Mouse (Mus musculus): ENCODE results near the gene Cela3a. TPM values are rescaled to one million over a fixed set of nuclear protein-coding genes. Genes with fewer than 3 reads are reported as not detected.
A peak's percentile ranks its signal among the peaks of the same experiment; 100 is the strongest.
"Not testable (repeated sequence)": the region's sequence is repeated elsewhere in the genome, so short reads cannot be mapped to it uniquely, and the experiment has no call there.

The Cela3a gene
- polyA plus RNA-seq, 1 experiment from 2014 or later, result not detected

- 92% methylated on average over 4 of the region's 4 CpGs for WGBS
- no peaks in the 10 kb centered on the region for H3K9me3 ChIP-seq (replicated peaks)
- DNase-seq (ENCODE audit: low spot score), result no peak
Measured at GRCm38 (mm10) chr4:137445881-137446280, 36.3 kb upstream of the Cela3a start.

DNA sequence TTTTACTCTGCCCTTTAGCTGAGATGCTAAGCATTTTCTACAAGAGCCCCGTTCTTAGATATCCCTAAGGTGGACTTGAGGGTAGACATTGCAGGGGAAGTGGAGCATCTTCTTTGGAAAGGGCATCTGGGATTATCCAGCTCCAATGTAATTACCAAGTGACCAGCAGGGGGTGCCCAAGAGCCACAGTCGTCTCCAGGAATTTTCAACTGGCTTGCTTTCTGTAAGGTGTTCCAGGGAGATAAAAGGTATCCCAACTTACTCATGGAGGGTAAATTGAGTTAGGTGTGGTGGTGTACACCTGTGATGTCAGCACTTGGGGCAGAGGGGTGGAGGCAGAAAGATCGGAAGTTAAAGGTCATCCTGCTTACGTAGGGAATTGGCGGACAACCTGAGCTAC is 34.0 kb upstream of the Cela3a start:
- peak; percentile 72 for DNase-seq (ENCODE audit: low spot score)
- Histone ChIP-seq H3K4me1 (no peaks in the 10 kb centered on the region), H3K27ac (replicated peaks) (no peak overlapping the region), H3K9me3 (replicated peaks) (no peaks in the 10 kb centered on the region), H3K27me3 (ENCODE audit: low read depth, poor library complexity, severe bottlenecking) (no peaks in the 10 kb centered on the region), H3K4me3 (no peak overlapping the region), H3K36me3 (no peaks in the 10 kb centered on the region)
- 36% methylated on average over 5 of the region's 5 CpGs for WGBS

More at GRCm38 (mm10) chr4:137445881-137446280, 36.3 kb upstream of the Cela3a start:
- Histone ChIP-seq H3K27ac (replicated peaks) (no peak overlapping the region), H3K27me3 (ENCODE audit: low read depth, poor library complexity, severe bottlenecking) (no peaks in the 10 kb centered on the region), H3K36me3 (no peaks in the 10 kb centered on the region), H3K4me3 (no peak overlapping the region), H3K4me1 (no peaks in the 10 kb centered on the region)

DNA sequence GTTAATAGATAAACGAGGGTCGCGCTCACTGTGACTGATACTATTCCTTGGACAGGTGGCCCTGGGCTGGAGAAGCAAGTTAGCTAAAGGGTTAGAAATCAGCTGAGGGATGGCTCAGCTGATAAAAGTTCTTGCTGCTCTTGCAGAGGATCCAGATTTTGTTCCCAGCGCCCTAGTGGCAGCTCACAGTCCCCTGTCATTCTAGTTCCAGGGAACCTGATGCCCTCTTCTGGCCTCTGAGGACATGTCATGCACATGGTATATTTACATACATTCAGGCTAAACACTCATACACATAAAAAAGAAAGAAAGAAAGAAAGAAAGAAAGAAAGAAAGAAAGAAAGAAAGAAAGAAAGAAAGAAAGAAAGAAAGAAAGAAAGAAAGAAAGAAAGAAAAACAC is 31.7 kb upstream of the Cela3a start:
- Histone ChIP-seq H3K4me1 (no peaks in the 10 kb centered on the region), H3K36me3 (no peaks in the 10 kb centered on the region), H3K27me3 (ENCODE audit: low read depth, poor library complexity, severe bottlenecking) (no peaks in the 10 kb centered on the region), H3K4me3 (no peak overlapping the region), H3K27ac (replicated peaks) (no peak overlapping the region), H3K9me3 (replicated peaks) (no peaks in the 10 kb centered on the region)
- no peak for DNase-seq (ENCODE audit: low spot score)
- 85% methylated on average over 4 of the region's 4 CpGs for WGBS

DNA sequence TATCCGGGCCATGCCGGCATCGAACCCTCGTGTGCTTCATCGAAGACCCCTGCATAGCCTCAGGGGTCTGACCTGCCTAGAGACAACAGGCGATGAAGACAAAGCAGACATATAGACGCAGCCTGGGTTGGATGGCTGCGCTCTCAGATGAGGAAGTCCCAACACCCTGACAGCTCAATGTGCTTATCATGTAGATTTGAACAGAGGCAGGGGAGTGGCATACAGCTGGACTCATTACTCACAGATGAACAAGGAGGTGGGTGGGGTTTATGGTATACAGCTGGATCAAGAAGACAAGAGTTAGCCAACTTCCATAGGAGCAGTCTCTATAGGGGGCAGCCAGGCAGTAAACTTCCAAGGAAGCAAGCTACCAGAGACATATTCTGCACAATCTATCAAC is 29.3 kb upstream of the Cela3a start:
- no peak overlapping the region for H3K4me3 ChIP-seq
- 95% methylated on average over 8 of the region's 8 CpGs for WGBS
- H3K4me1 ChIP-seq, result no peaks in the 10 kb centered on the region
- no peak for DNase-seq (ENCODE audit: low spot score)
- H3K9me3 ChIP-seq (replicated peaks), result no peaks in the 10 kb centered on the region
- no peaks in the 10 kb centered on the region for H3K36me3 ChIP-seq
- no peak overlapping the region for H3K27ac ChIP-seq (replicated peaks)
- no peaks in the 10 kb centered on the region for H3K27me3 ChIP-seq (ENCODE audit: low read depth, poor library complexity, severe bottlenecking)

DNA sequence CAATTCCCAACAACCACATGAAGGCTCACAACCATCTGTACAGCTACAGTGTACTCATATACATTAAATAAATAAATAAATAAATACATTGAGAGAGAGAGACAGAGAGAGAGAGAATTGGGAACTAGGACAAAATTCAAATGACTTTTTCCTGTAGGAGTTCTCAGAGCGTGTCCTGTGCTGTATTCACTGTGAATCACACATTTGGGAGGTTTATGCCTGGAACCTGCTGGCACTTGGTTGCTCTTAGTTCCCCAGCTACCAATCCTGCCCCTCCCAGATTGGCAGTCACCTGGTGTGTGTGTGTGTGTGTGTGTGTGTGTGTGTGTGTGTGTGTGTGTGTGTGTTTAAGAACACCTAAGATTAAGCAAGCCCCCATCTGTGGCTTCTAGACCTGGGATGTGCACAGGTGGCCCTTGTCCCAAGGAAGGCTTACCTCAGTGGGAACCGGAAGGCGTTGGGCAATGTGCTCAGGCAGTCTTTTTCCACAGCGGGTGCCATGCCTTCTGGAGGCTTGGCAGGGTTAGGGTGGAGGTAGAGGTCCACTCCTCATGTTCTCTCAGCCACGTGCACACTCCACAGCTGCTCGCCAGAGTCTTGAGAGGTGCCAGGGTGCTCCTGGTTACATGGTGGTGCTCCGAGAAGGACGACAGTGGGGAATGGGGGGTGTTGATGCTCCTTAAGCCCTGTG is 27.5 kb upstream of the Cela3a start:
- Histone ChIP-seq H3K4me3 (no peak overlapping the region), H3K27me3 (ENCODE audit: low read depth, poor library complexity, severe bottlenecking) (no peaks in the 10 kb centered on the region), H3K9me3 (replicated peaks) (no peaks in the 10 kb centered on the region), H3K36me3 (no peaks in the 10 kb centered on the region), H3K4me1 (no peaks in the 10 kb centered on the region), H3K27ac (replicated peaks) (no peak overlapping the region)
- 86% methylated on average over 8 of the region's 8 CpGs for WGBS
- DNase-seq (ENCODE audit: low spot score), result no peak

GRCm38 (mm10) chr4:137432700-137433550 is 23.3 kb upstream of the Cela3a start:
- not testable (repeated sequence) for DNase-seq (ENCODE audit: low spot score); H3K4me3 ChIP-seq; H3K9me3 ChIP-seq (replicated peaks); H3K27me3 ChIP-seq (ENCODE audit: low read depth, poor library complexity, severe bottlenecking); H3K4me1 ChIP-seq; H3K27ac ChIP-seq (replicated peaks); H3K36me3 ChIP-seq
- 87% methylated on average over 10 of the region's 10 CpGs for WGBS

- Histone ChIP-seq H3K4me1 (no peaks in the 10 kb centered on the region), H3K36me3 (no peaks in the 10 kb centered on the region), H3K27ac (replicated peaks) (no peak within 1 kb of the TSS), H3K4me3 (no peak within 1 kb of the TSS), H3K27me3 (ENCODE audit: low read depth, poor library complexity, severe bottlenecking) (no peaks in the 10 kb centered on the region), H3K9me3 (replicated peaks) (no peaks in the 10 kb centered on the region)
- no peak for DNase-seq (ENCODE audit: low spot score)
- WGBS, result 89% methylated on average over 4 of the region's 4 CpGs
Measured at GRCm38 (mm10) chr4:137430502-137430901, 20.9 kb upstream of the Cela3a start, which contains the start of gene Cela3b. TSS of gene Cela3b (minus strand) at chr4:137430540.

GRCm38 (mm10) chr4:137417712-137418564 is 8.3 kb upstream of the Cela3a start:
- DNase-seq (ENCODE audit: low spot score), result no peak
- Histone ChIP-seq H3K36me3 (no peaks in the 10 kb centered on the region), H3K4me1 (no peaks in the 10 kb centered on the region), H3K4me3 (no peak overlapping the region), H3K27me3 (ENCODE audit: low read depth, poor library complexity, severe bottlenecking) (no peaks in the 10 kb centered on the region), H3K27ac (replicated peaks) (no peak overlapping the region), H3K9me3 (replicated peaks) (no peaks in the 10 kb centered on the region)
- WGBS, result 83% methylated on average over 11 of the region's 11 CpGs

- Histone ChIP-seq H3K27ac (replicated peaks) (no peak overlapping the region), H3K4me3 (no peak overlapping the region), H3K27me3 (ENCODE audit: low read depth, poor library complexity, severe bottlenecking) (no peaks in the 10 kb centered on the region), H3K36me3 (no peaks in the 10 kb centered on the region), H3K4me1 (no peaks in the 10 kb centered on the region), H3K9me3 (replicated peaks) (no peaks in the 10 kb centered on the region)
- DNase-seq (ENCODE audit: low spot score), result no peak
- 65% methylated on average over 1 of the region's 1 CpGs for WGBS
Measured at GRCm38 (mm10) chr4:137414936-137415335, 5.3 kb upstream of the Cela3a start.

DNA sequence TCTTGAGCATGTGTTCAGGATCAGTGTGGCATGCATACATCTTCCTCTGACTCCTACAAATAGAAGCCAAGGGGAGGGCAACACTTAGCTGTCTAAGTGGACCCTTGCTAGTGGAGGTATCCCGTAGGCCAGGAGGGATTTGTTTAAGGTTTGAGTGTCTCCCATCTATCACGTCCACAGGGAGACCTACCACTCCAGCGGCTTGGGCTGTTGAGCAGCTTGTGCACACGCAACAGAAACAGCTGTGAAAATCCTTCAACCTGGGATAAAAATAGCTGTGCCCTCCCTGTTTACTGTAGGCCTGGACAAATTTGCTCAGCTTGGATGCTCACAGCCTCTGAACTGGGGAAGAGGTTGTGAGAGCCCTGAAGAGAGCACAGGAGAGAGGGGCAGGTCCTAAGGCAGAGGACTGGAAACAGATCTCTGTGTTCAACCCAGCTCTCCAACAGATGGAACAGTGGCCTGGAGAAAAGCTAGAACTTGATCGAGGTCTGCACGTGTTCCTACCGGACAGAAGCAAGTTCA is 2.7 kb upstream of the Cela3a start:
- not testable (repeated sequence) for H3K27me3 ChIP-seq (ENCODE audit: low read depth, poor library complexity, severe bottlenecking); H3K4me1 ChIP-seq; DNase-seq (ENCODE audit: low spot score); H3K36me3 ChIP-seq; H3K27ac ChIP-seq (replicated peaks); H3K9me3 ChIP-seq (replicated peaks); H3K4me3 ChIP-seq
- 86% methylated on average over 7 of the region's 7 CpGs for WGBS

DNA sequence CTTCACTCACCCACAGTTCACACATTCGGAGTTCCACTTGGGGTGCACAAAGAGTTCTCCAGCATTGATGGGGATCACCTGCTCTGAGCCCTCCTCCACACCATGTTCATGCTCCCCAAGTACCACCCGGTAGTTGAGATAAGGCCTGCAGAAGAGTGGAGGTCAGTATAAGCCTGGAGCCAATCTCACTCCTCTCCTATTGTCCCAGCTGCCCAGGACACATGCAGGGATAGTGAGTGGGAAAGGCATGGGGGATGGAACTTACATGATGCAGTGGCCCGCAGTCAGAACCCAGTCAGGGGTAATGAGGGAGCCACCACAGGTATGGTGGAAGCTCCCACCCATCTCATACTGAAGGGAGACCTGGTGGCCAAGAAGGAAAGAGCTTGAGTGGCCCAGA is 4.0 kb downstream of the Cela3a start:
- Histone ChIP-seq H3K27me3 (ENCODE audit: low read depth, poor library complexity, severe bottlenecking) (no peaks in the 10 kb centered on the region), H3K9me3 (replicated peaks) (no peaks in the 10 kb centered on the region), H3K4me3 (no peak overlapping the region), H3K36me3 (no peaks in the 10 kb centered on the region), H3K27ac (replicated peaks) (no peak overlapping the region), H3K4me1 (no peaks in the 10 kb centered on the region)
- DNase-seq (ENCODE audit: low spot score), result no peak
- 91% methylated on average over 3 of the region's 3 CpGs for WGBS

GRCm38 (mm10) chr4:137396641-137397525 is 12.7 kb downstream of the Cela3a start:
- H3K36me3 ChIP-seq, result no peaks in the 10 kb centered on the region
- no peaks in the 10 kb centered on the region for H3K27me3 ChIP-seq (ENCODE audit: low read depth, poor library complexity, severe bottlenecking)
- no peak overlapping the region for H3K4me3 ChIP-seq
- H3K4me1 ChIP-seq, result no peaks in the 10 kb centered on the region
- 81% methylated on average over 15 of the region's 15 CpGs for WGBS
- H3K9me3 ChIP-seq (replicated peaks), result no peaks in the 10 kb centered on the region
- H3K27ac ChIP-seq (replicated peaks), result no peak overlapping the region
- DNase-seq (ENCODE audit: low spot score), result no peak
